Mouse (Mus musculus) stomach, postnatal 0 days (tissue): ENCODE measurements at regions not wholly inside any gene's neighbourhood (a gene's known extent, or its start where the extent isn't known, plus 50 kb on each side); places are given as distances from the start of the nearest gene placed in this dataset.

Source experiments
- CTCF ChIP-seq: IDR thresholded peaks from 2 replicates; pipeline ENCODE4 v1.5.1; 2016; ENCODE audit warnings: antibody characterized with exemption, low read depth, mild to moderate bottlenecking, moderate library complexity
- EP300 ChIP-seq: optimal IDR thresholded peaks from 2 replicates; pipeline ENCODE3; 2016; ENCODE audit warnings: antibody characterized with exemption

- TF ChIP-seq CTCF (no peak), EP300 (no peak)
Observed at GRCm38 (mm10) chr3:41298776-41299175, 215.9 kb upstream of the Pgrmc2 start.
